Mouse (Mus musculus): ENCODE results near the gene Rccd1. TPM values are rescaled to one million over a fixed set of nuclear protein-coding genes. Genes with fewer than 3 reads are reported as not detected.

Rccd1 gene
- polyA plus RNA-seq, 2 experiments, result 8.0 to 26.2 TPM

DNA sequence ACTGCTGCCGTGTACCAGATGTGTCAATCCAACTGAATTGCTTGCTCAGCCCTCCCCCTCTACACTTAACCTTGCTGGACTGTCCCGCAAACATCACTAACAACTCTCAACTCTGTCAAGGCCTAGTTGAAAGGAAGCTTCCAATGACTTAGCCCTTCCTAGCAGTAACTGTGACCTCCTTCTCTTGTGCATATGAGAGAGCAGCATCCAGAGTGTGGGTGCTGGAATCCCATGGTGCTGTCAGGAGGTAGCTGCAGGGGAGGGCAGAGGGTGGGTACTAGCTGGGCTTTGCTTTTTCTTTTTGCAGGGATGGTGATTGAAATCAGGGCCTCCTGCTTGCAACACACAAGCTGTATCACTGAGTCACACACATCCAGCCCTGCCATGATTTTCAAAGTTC, 50.8 kb downstream of the Rccd1 start:
- Histone ChIP-seq H3K4me3 (replicated peaks; ENCODE audit: low read length) (no peak overlapping the region), H3K27me3 (ENCODE audit: control insufficient read depth, insufficient read depth, low read length) (no peaks in the 10 kb centered on the region), H3K27ac (replicated peaks; ENCODE audit: low read depth, low read length) (no peak overlapping the region), H3K4me2 (replicated peaks; ENCODE audit: low read depth, low read length, severe bottlenecking) (no peak overlapping the region), H3K9me3 (ENCODE audit: control insufficient read depth, low read length) (peaks cover 14% of the 10 kb centered on the region; the same call in 1 of the 2 replicates), H3K36me3 (ENCODE audit: control insufficient read depth, insufficient read depth, low read length) (peaks cover 46% of the 10 kb centered on the region), H3K9ac (ENCODE audit: low read depth, low read length, severe bottlenecking) (no peak overlapping the region), H3K4me1 (ENCODE audit: control insufficient read depth, insufficient read depth, low read length) (peaks cover 15% of the 10 kb centered on the region)
- no peak for DNase-seq (ENCODE audit: low spot score)
- 88% methylated on average over 2 of the region's 2 CpGs for WGBS
- no peak for TF ChIP-seq POLR2A (IDR thresholded peaks at IDR 0.05; ENCODE audit: borderline replicate concordance, extremely low read depth, insufficient read depth, insufficient read length)
- ATAC-seq (ENCODE audit: low FRiP score, low read depth), result no peak

DNA sequence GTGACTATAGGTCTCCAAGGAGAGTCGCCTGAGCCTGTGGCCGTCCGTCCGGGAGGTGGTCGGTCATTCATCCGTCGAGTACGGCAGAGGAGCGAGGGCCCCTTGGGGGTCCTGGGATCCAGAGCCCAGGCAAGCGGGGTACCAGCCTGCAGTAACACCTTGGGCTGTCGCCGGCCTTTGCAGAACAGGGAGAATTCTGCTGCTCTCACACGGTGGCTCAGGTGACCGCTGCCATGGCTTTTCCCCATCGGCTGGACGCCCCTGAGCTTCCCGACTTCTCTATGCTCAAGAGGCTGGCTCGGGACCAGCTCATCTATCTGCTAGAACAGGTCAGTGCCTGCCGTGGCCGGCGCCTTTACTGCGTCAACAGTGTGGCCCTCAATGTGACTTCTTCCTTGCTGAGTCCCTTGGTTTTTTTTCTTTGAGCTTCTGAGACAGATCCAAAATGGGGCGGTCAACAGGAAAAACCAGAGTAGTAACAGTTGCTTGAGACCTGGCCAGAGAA, 54.5 kb downstream of the Rccd1 start:
- peaks cover 15% of the 10 kb centered on the region for H3K4me1 ChIP-seq (ENCODE audit: control insufficient read depth, insufficient read depth, low read length)
- no peak for DNase-seq (ENCODE audit: low spot score)
- WGBS, result under 1% methylated on average over 23 of the region's 23 CpGs
- ATAC-seq (ENCODE audit: low FRiP score, low read depth), result peak; percentile 28; the same call in 1 of the 2 replicates
- no peak for TF ChIP-seq POLR2A (IDR thresholded peaks at IDR 0.05; ENCODE audit: borderline replicate concordance, extremely low read depth, insufficient read depth, insufficient read length)
- peaks cover 36% of the 10 kb centered on the region for H3K36me3 ChIP-seq (ENCODE audit: control insufficient read depth, insufficient read depth, low read length)
- peak overlapping the region; percentile 68 for H3K9ac ChIP-seq (ENCODE audit: low read depth, low read length, severe bottlenecking)
- H3K4me3 ChIP-seq (replicated peaks; ENCODE audit: low read length), result peak overlapping the region; percentile 90
- no peak overlapping the region for H3K27ac ChIP-seq (replicated peaks; ENCODE audit: low read depth, low read length)
- H3K27me3 ChIP-seq (ENCODE audit: control insufficient read depth, insufficient read depth, low read length), result no peaks in the 10 kb centered on the region
- H3K9me3 ChIP-seq (ENCODE audit: control insufficient read depth, low read length), result peaks cover 8% of the 10 kb centered on the region; the same call in 1 of the 2 replicates
- peak overlapping the region; percentile 90 for H3K4me2 ChIP-seq (replicated peaks; ENCODE audit: low read depth, low read length, severe bottlenecking)

DNA sequence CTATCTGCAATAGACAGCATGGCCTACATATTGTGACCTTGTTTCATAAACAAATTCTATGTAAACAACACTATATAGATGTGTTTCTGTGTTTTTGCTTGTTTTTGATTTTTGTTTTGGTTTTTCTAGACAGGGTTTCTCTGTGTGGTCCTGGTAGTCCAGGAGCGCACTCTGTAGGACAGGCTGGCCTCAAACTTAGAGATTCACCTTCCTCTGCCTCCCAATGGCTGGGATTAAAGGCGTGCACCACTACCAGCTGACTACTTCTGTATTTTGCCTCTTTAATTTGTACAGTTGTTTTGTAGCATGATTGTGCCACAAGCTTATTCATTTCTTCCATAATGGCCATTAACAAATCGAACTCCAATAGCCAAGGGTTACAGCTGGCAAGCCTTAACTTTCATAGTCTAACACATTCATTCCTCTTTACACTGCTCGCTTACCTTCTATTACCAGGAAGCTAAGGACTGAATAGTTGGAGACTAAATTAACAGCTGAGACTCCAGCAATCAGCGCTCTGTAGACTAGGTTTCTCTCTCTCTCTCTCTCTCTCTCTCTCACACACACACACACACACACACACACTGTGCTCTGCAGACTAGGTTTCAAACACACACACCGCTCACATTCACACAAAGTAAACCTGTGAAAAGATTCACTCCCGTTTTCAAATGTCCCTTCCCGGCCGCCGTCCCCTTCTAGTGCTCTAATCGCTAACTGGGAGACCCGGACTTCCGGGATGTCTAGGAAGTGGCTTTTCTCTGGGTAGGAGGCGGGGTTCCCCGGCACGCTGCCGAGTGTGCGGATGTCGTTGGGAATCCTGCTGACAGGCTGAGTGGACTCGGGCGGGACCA, 55.1 kb downstream of the Rccd1 start, which contains the start of gene Vps33b:
TSS of gene Vps33b (plus strand) at position 753 of the 854 bp plus-strand sequence.
- ATAC-seq (ENCODE audit: low FRiP score, low read depth), result peak; percentile 93
- TF ChIP-seq POLR2A (IDR thresholded peaks at IDR 0.05; ENCODE audit: borderline replicate concordance, extremely low read depth, insufficient read depth, insufficient read length), result 0 out of 2 replicates have a peak, but pooled peaks have one; percentile 46

DNA sequence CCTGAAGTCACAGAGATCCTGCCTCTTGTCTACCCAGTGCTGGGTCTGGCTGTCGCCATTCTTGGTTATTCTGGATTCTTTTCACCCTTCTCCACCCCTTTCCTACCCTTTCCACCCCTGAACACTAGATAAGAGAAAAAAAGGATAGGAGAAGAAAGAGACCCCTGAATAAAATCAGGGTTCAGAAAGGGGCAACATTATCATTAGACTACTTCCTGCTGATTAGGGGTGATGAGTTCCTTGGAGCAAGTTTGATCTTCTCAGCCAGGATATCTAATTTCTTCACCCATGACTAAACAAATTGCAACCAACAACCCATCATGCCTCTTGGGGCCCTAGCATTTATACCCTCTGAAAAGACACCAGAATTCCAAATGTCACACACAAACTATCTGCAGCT, 56.5 kb downstream of the Rccd1 start:
- Histone ChIP-seq H3K36me3 (ENCODE audit: control insufficient read depth, insufficient read depth, low read length) (peaks cover 31% of the 10 kb centered on the region), H3K9ac (ENCODE audit: low read depth, low read length, severe bottlenecking) (no peak overlapping the region), H3K4me2 (replicated peaks; ENCODE audit: low read depth, low read length, severe bottlenecking) (no peak overlapping the region), H3K4me1 (ENCODE audit: control insufficient read depth, insufficient read depth, low read length) (peaks cover 15% of the 10 kb centered on the region), H3K9me3 (ENCODE audit: control insufficient read depth, low read length) (no peaks in the 10 kb centered on the region), H3K27me3 (ENCODE audit: control insufficient read depth, insufficient read depth, low read length) (no peaks in the 10 kb centered on the region), H3K27ac (replicated peaks; ENCODE audit: low read depth, low read length) (no peak overlapping the region), H3K4me3 (replicated peaks; ENCODE audit: low read length) (no peak overlapping the region)
- no peak for TF ChIP-seq POLR2A (IDR thresholded peaks at IDR 0.05; ENCODE audit: borderline replicate concordance, extremely low read depth, insufficient read depth, insufficient read length)
- 66% methylated on average over 1 of the region's 1 CpGs for WGBS
- no peak for ATAC-seq (ENCODE audit: low FRiP score, low read depth)
- no peak for DNase-seq (ENCODE audit: low spot score)

More for the DNA sequence above, 55.1 kb downstream of the Rccd1 start, which contains the start of gene Vps33b:
- H3K4me2 ChIP-seq (replicated peaks; ENCODE audit: low read depth, low read length, severe bottlenecking), result peak within 1 kb of the TSS; percentile 90
- H3K36me3 ChIP-seq (ENCODE audit: control insufficient read depth, insufficient read depth, low read length), result peaks cover 35% of the 10 kb centered on the region
- no peaks in the 10 kb centered on the region for H3K27me3 ChIP-seq (ENCODE audit: control insufficient read depth, insufficient read depth, low read length)
- no peak within 1 kb of the TSS; the same call in 1 of the 2 replicates for H3K27ac ChIP-seq (replicated peaks; ENCODE audit: low read depth, low read length)
- H3K4me1 ChIP-seq (ENCODE audit: control insufficient read depth, insufficient read depth, low read length), result peaks cover 15% of the 10 kb centered on the region
- peak; percentile 97 for DNase-seq (ENCODE audit: low spot score)
- peak within 1 kb of the TSS; percentile 90 for H3K4me3 ChIP-seq (replicated peaks; ENCODE audit: low read length)
- 0 out of 2 replicates have a peak, but pooled peaks cover 3% of the 10 kb centered on the region for H3K9me3 ChIP-seq (ENCODE audit: control insufficient read depth, low read length)
- H3K9ac ChIP-seq (ENCODE audit: low read depth, low read length, severe bottlenecking), result peak within 1 kb of the TSS; percentile 68
- 4% methylated on average over 21 of the region's 21 CpGs for WGBS

DNA sequence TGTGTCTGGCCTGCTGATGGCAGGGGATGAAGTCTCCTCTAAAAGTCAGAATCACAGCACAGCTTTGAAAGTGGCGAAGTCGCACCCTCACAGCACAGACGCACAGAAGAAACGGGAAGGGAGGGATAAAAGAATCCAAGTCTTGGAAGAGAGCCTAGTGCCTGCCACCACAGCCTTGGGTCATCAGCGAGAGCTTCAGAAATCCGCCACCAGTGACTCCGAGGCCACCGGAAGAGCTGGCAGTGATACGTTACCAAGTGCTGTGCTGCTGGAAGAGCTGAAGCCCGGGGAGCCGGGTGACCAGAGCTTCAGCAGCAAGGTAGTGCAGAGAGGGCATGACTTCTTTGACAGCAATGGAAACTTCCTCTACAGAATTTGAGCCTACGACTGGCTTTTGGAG, 59.6 kb downstream of the Rccd1 start:
- Histone ChIP-seq H3K4me2 (replicated peaks; ENCODE audit: low read depth, low read length, severe bottlenecking) (no peak overlapping the region), H3K36me3 (ENCODE audit: control insufficient read depth, insufficient read depth, low read length) (peaks cover 31% of the 10 kb centered on the region), H3K9ac (ENCODE audit: low read depth, low read length, severe bottlenecking) (no peak overlapping the region), H3K27me3 (ENCODE audit: control insufficient read depth, insufficient read depth, low read length) (no peaks in the 10 kb centered on the region), H3K4me3 (replicated peaks; ENCODE audit: low read length) (no peak overlapping the region), H3K27ac (replicated peaks; ENCODE audit: low read depth, low read length) (no peak overlapping the region), H3K4me1 (ENCODE audit: control insufficient read depth, insufficient read depth, low read length) (peaks cover 8% of the 10 kb centered on the region; the same call in 1 of the 2 replicates), H3K9me3 (ENCODE audit: control insufficient read depth, low read length) (no peaks in the 10 kb centered on the region)
- ATAC-seq (ENCODE audit: low FRiP score, low read depth) (no peak), DNase-seq (ENCODE audit: low spot score) (no peak)
- WGBS, result 91% methylated on average over 12 of the region's 12 CpGs
- no peak for TF ChIP-seq POLR2A (IDR thresholded peaks at IDR 0.05; ENCODE audit: borderline replicate concordance, extremely low read depth, insufficient read depth, insufficient read length)

All from limb, embryonic 14.5 days (tissue).